Mouse (Mus musculus) right cerebral cortex, postnatal 14 days (tissue): Measurements from ENCODE around the gene Pabpc1l.

Source experiments
- DNase-seq: peaks from one replicate; pipeline ENCODE4 v3.0.0; 2022

Gene Pabpc1l

GRCm38 (mm10) chr2:164089508-164089907, 64.3 kb downstream of the Pabpc1l start:
- no peak for DNase-seq

GRCm38 (mm10) chr2:164094152-164094551, 68.9 kb downstream of the Pabpc1l start:
- no peak for DNase-seq

- DNase-seq, result no peak
Observed at GRCm38 (mm10) chr2:164098603-164099250, 73.5 kb downstream of the Pabpc1l start.
